Mouse (Mus musculus): ENCODE measurements around the gene Zdhhc17.

Zdhhc17 gene

DNA sequence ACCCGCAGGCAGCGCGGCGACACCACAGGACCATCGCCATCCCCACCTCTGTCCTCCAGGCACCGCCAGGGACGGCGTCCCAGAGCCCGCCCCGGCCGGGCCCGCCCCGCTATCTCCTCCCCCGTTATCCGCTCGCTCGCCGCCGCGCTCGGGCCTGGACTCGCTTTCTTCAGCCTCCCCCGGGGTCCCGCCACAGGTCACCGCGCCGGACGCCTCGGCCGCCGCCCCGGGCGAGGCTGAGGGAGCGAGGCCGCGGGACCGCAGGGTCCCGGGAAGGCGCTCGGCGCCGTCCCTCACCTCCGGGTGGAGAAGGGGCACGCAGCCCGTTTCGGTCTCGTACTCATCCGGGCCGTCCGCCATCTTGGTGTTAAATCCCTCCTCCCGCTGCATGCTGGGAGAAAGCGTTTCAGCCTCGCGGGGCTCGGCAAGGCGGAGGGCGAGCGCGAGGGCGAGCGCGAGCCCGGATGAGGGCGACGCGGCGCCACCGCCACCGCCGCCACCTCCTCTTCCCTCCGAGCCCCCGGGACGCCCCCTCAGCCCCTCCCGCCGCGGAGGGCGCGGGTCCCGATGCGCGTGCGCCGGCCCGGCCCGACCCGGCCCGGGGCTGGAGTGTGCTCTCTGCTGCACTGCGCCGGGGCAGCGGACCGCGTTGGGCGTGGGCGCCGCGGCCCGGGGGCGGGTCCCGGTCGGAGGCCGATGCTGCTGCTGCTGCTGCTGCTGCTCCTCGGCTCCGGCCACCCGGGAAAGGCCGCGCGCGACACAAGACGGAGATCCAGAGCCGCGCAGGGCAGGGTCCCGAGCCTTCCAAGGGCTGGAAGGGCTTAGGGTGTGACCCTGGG, at the start of gene Zdhhc17:
TSS of gene Zdhhc17 (minus strand) at position 500 of the 839 bp plus-strand sequence.
- DNase-seq (ENCODE audit: low spot score in 2 of 2) = peak; percentile 74 to 77

DNA sequence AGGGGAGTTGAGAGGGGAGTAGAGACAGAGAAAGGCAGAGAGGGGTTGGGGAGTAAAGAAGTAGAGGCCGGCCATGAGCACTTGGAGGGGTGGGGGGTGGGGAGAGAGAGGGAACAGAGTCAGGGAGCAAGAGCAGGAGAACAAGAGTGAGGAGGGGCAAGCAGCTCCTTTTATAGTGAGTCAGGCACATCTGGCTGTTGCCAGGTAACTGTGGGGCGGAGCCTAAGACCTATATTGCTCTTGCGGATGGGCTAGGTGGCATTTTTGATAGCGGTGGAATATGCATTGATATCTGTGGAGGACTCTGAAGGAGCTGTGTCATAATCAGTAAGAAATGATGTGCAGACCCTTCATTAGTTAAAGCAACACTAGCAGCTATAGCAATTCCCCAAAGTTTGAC, 45.8 kb upstream of the Zdhhc17 start:
- no peak for DNase-seq (ENCODE audit: low spot score in 2 of 2)

DNA sequence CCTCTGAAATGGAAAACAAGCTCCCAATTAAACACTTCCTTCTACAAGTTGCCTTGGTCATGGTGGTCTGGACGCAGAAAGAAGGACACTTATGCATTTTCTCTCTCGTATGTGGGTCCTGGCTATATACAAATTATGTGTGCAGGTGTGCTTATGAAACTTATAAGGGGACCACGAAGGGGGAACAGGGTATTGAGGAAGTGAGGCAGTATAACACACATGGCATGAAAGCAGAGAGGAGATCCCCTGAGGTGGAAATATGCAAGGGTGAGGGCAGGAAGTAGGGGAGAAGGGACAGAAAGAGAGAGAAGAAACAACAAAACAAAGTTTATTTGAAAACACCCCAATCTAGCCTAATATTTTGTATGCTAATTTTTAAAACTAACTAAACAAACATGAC, 41.7 kb upstream of the Zdhhc17 start:
- DNase-seq (ENCODE audit: low spot score in 2 of 2) = no peak

DNA sequence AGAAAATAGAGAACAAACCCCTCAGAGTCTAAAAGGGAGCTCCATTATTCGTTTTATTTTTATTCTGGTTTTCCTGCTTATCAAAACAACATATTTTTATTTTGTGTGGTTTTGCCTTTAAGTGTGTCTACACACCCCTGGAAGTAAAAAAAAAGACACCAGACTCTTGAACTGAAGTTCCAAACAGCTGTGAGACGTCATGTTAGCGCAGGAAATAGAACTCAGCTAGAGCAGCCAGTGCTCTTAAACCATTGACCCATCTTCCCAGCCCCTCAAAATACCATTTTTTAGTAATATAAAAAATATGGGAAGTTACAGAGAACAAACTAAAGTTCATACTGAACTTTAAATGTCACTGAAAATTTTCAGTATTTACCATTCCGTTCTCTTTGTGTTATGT, 40.6 kb upstream of the Zdhhc17 start:
- no peak for DNase-seq (ENCODE audit: low spot score in 2 of 2)

DNA sequence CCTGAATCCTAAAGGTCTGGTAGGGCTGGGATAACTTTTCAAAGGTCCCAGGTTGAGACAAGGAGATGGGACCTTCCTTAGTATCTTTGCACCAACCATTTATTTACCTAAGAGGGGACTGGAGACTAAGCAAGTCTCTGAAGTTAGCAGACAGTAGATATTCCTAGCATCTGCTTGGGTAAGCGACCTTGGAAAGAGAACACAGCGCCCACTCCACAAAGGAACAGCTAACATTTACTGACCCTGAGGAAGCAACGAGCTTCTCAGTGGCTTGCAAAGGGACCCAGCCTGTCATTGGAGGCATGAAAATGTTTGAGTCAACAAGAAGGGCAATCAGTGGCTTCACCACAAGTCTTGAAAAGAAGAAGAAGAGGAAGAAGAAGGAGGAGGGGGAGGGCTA, 40.1 kb upstream of the Zdhhc17 start:
- no peak for DNase-seq (ENCODE audit: low spot score in 2 of 2)

DNA sequence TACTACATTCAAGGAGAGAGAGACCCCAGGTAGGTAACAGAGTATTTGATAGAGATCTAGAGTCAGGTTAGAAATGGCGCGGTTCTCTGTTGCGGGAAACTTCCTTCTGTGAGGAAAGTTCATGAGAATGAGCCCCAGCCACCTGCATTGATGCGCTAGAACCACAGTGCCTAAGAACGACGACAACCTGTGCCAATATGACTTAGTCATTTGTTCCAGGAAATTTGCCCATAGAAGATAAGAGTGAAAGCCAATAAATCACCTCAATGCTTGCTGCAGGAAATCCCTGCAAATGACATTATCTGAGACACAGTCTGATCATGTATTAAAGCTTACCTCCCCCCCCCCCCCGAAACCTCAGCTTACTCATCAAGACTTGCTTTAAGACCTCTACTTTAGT, 38.0 kb upstream of the Zdhhc17 start:
- DNase-seq (ENCODE audit: low spot score in 2 of 2) = no peak

DNA sequence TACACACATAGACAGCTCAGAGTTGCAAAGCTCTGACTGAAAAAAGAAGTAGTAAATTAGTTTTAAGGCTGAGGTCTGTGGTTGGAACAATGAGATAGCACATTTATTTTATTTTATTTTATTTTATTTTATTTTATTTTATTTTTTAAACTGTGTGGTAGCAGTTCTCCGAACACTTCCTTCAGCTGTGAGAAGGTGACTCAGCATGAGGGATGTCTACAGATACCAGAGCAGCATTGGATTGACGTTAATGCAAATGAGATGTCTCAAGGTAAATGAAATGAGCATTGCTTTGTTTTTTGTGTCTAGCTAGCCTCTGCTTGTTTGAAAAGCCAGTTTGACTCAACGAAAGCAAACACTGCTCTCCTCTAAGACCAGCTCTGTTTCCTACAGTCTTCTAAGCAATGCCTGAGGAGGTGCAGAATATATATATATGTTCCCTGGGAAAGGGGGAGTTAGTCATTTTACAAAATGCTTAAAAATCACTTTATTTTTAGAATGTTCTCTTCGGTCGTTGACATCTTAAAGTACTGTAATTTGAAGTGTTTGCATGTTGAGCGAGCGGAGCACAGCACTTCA, 30.2 kb upstream of the Zdhhc17 start:
- DNase-seq (ENCODE audit: low spot score in 2 of 2) = no peak

DNA sequence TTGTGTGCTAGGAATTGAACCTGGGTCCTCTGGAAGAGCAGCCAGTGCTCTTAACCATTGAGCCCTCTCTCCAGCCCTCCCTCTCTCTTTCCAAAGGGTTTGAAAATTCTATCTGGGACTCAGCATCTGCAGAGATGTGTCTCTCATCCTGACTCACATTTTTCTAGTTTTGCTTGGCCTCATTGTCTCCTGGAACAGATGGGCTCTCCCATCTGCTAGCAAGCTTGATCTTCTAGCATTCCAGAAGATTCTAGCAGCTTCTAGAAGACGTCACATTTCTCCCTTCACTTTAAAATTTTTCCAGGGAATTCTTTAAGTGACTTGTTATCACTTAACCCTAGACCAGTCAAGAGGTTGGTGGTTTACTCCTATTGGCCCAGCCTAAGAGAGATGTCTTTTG, 26.9 kb upstream of the Zdhhc17 start:
- DNase-seq (ENCODE audit: low spot score in 2 of 2) = no peak

DNA sequence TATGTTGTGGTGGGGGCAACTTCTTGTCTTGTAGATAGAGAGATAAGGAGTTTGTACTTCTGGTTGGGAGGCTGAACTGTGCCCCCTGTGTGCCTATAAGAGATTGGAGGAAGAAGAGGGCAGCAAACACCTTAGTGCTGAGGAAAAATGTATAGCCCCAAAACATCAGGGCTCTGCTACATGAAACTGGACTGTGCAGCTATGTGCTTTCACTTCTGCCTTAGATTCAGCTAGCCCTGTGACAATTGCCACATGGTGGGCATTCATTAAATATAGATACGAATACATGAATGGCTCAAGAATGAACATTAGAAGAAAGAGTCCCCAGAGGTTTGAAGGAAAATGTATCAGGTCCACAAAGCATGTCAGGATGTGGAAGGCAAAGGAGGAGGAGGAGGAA, 25.2 kb upstream of the Zdhhc17 start:
- no peak for DNase-seq (ENCODE audit: low spot score in 2 of 2)

DNA sequence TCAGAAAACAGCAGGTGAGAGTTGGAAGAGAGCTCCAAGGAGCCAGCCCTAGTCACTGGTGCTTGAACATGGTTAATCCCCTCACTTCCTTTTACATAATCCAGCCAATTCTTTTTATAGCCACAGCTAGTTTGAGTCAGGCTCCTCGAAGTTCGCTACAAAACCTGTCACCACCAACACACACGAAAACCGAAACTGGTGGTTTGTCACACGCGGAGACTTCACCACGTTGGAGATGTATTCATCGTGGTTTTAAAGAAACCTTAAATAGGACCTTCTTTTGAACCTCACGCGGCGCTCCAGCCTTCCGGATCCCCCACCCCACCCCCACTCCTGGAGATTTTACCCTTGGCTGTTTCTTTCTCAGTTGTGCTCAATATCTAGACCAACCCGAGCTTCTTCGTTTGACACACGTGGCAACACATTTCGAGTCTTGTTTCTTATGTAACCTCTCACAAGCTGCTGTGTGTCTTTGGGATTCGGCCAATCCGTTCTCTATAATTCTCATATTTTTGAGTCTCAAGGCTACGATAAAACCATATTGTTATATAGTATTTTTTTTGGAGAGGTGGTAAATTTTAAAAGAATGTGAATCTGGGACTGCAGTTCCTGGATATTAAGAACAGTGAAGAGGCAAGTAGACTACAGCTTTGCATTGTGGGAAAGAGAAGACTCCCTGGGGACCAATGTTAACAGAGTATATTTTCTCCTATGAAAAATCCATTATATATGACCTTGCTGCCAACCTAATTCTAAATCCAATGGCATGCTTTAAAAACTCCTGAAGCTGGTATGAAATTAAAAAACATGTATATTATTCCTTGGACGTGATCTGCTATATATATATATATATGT, 21.8 kb upstream of the Zdhhc17 start:
- no peak for DNase-seq (ENCODE audit: low spot score in 2 of 2)

DNA sequence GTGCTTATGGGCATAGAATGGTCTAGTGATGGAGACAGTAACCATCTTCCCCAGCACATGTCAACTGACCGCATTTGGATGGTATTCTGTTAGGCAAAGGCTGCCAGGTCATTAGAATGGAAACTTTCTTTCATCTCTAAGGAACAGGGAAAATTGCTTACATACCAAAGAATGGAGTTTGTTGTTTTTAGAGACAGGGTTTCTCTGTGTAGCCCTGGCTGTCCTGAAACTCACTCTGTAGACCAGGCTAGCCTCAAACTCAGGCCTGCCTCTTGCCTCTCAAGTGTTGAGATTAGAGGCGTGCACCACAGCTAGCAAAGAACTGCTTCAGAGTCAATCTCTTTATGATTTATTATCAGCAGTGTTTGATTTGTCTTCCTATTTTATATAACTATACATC, 20.9 kb upstream of the Zdhhc17 start:
- no peak for DNase-seq (ENCODE audit: low spot score in 2 of 2)

DNA sequence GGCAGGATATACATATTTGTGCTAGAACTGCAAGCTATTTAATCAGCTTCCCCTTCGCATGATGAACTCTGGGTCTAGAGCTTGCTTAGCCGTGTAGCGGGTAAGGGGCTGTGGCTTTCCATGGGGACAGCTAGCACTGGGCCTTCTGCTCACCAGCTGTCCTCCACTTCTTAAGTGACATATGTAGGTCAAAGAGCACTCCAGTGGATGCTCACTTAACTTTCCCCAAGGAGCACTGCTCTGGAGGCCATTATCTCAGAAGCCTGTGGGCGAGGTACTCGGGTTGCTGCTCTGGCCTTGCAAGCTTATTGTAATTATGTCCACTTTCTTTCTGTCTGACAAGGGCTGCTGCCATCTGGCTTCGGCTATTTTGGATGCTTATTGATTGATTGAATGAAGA, 16.2 kb upstream of the Zdhhc17 start:
- no peak for DNase-seq (ENCODE audit: low spot score in 2 of 2)

DNA sequence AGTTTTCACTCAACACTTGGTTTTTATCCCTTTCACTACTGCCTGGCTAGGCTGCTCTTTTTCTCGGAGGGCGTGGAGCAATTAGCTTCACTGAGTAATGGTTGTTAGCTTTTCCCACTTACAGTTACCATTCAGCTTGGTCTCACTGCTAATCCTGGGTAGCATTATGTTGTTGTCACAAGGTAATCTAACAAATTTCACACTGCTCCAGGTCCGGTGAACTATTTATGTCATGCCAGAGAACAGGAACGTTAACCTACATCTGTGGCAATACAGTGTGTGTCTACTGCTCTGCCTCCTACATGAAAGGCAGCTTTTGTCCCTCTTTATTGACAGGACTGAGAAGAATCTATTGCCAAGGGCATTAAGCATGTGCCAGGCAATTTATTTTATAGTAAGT, 14.8 kb upstream of the Zdhhc17 start:
- no peak for DNase-seq (ENCODE audit: low spot score in 2 of 2)

DNA sequence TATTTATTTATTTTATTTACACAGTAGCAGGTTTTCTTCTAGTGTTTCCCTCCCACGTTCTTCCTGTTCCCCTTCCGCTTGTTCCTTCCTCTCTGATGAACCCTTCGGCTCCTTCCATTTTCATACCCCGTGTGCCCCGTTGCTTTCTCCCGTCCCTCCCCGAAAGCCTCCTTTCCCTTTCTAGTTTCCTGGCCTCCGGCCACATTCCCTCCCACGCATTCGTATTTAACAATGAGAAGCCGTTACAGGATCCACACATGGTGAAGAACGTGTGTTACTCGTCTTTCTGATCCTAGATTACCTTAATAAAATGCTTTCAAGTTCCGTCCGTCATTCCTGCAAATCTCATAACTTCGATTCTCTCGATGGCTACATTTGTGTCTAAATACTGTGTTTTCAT, 4.5 kb upstream of the Zdhhc17 start:
- DNase-seq (ENCODE audit: low spot score in 2 of 2) = no peak

DNA sequence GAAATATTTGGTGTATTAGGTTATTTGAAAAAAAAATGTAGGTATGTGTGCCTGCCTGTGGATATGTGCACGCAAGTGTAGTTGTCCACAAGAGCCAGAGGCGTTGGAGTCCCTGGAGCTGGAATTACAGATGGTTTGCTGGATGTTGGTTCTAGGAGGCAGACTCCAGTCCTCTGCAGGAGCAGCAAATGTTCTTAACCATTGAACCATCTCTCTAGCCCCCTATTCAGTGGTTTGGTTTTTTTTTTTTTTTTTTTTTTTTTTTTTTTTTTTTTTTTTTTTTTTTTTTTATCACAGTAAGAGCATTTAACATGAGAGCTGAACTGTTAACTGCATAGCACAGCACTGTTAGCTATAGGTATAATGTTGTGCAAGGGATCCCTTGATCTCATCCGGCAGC, 3.3 kb upstream of the Zdhhc17 start:
- DNase-seq (ENCODE audit: low spot score in 2 of 2) = no peak

DNA sequence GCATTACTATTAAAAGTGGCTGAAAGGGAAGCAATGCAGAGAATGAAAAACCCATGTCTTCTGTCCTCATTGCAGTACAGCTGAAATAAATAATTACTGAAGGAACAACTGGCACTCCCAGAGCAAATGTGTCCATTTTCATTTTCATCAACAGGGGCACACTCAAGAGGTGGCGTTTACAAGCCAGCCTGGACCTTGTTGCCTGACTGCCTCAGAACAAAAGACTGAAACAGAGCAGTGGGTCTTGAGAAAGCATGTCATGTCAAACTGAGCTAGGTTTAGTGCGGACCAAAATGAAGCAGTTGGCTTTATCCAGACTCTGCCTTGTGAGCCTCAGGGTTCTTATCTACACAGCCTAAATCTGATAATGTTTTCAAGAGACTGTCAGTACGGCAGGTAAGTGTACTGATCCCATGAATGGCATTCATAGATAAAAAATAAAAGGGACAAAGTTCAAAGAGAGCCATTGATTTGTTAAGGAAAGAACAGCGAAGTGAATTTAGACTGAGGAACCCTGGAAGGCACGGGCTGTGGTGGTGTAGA, 2.6 kb upstream of the Zdhhc17 start:
- no peak for DNase-seq (ENCODE audit: low spot score in 2 of 2)

DNA sequence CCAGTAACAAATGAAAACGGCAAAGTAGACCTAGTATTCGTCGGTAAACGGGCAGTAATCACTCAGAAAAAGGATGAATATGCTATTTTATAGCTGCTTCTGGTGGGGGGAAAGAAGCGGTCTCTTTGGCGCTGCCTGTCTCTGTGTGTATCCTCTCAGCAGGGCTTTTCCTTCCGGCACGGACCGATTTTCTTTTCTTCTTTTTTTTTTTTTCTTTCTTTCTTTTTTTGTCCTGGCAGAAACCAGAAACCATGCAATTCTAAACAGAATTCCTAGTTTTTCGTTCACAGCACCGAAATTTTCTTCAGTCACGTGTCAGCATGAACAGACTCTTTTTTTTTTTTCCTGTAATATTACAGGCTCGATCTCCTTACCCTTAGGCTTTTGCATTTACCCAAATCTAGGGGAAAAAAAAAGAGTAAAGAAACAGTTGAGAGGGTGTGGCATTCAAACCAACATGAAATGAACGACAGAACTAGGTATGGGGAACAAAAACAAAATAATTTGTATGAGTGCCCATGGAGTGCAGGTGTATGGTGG, 1.4 kb upstream of the Zdhhc17 start:
- no peak for DNase-seq (ENCODE audit: low spot score in 2 of 2)

DNA sequence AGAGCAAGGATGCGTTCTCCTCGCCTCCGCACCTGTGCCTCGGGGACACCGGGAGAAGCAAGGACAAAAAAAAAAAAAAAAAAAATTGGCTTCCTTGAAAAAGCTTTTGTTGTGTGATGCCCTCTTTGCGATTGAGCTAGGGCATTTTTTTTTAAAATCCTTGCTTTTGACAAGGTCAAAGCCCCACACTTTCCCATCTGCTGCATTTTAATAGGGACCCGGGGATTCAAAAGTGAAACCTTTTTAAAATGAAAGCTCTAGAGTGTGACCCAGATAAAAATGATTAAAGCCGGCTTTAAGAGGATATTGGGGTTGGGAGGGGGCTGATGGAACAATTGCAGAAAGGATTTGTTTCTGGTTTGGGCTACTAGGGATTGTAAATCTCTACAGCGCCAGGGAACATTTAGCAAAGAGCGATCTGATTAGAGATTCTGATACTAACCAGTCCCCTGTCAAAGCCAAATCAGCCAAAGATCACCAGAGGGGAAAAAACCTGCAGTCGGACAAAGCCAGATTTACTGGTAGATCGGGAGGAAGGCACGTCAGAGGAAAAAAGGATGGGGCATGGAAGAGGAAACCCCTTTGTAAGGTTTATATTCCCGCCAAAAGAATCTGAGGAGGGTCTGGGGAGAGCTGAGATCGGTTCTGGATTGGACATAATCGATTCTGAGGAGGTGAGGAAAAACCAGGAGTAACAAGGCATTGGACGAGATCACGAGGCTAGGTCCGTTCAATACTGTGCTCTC, 713 bp upstream of the Zdhhc17 start:
- no peak for DNase-seq (ENCODE audit: low spot score in 2 of 2)

DNA sequence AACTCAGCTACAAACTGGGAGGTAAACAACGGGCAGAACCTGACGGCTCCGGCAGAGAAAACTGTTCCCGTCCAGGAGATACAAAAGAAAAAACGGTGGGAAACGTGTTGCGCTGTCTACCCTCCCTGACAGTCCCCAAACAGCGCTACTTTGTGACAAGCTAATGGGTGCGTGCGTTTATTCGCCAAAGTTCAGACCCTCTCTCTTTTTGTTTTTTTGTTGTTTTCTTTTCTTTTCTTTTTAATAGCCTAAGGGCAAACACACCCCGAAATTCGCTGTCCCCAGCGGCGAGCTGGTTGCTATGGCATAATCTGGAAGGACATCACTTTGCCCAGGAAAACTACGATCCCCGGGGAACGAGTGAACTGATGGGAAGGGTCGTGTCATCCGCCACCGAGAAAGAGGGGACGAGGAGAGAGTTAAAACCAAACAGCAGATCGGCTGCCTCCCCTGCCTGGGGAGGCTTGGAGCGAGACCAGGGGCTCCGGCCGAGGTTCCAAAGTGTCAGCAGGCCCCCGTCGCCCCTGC, 763 bp downstream of the Zdhhc17 start:
- DNase-seq (ENCODE audit: low spot score in 2 of 2) = no peak

DNA sequence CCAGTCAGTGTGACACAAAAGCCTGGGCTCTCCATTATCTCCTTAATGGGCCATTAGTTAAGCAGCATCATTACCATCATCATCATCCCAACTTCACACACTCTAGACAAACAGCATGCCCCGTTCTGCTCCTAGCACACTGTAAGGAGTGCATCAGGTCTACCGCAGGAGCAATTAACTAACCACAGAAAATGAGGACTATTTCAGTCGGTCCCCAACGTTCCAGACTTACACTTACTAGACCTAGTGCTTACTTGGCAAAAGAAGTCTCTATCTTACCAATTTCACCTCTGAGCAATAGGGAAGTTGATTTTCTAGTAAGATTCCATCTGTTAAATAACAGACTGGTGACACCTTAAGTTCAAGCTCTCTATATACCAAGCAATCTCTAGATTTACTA, 2.3 kb downstream of the Zdhhc17 start:
- no peak for DNase-seq (ENCODE audit: low spot score in 2 of 2)
